Mouse (Mus musculus): ENCODE results near the gene Gtse1.

Gene Gtse1

GRCm38 (mm10) chr15:85921855-85922254 is 62.3 kb downstream of the Gtse1 start:
- no peak for DNase-seq (ENCODE audit: low spot score in 2 of 2)

Measured in heart, adult 9 months (tissue).